Mouse (Mus musculus) ovary, postnatal 14 days (tissue): ENCODE data around the gene Prrc2b.

ENCODE experiments used
- DNase-seq: peaks from one replicate; pipeline ENCODE4 v3.0.0; 2022; ENCODE audit warnings: low spot score

Gene Prrc2b

GRCm38 (mm10) chr2:32150924-32151659 is at the start of gene Prrc2b:
Gene Prrc2b, plus strand, starts transcription at chr2:32151082.
- peak; percentile 52 for DNase-seq

GRCm38 (mm10) chr2:32102944-32103343 is 47.9 kb upstream of the Prrc2b start:
- no peak for DNase-seq

- DNase-seq: no peak
These were observed 47.3 kb upstream of the Prrc2b start for GRCm38 (mm10) chr2:32103557-32103956.

DNA sequence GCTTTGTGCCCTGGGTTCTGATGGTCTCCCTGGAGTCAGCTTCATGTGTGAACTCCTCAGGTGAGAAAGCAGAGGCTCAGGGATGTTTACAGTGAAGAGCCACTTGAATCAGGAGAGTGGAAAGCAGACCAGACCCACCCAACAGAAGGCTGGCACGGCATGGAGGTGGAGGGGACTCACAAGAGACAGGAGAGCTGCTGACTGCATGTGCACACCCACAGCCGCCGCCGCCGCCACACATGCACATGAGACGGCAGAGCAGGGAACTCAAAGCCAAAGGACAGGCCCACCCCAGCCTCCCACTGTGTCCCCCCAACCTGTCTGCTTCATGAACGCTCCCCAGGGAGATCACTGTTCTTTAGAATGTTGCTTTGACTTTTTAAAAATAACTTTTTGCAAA is 46.8 kb upstream of the Prrc2b start:
- DNase-seq: no peak

DNA sequence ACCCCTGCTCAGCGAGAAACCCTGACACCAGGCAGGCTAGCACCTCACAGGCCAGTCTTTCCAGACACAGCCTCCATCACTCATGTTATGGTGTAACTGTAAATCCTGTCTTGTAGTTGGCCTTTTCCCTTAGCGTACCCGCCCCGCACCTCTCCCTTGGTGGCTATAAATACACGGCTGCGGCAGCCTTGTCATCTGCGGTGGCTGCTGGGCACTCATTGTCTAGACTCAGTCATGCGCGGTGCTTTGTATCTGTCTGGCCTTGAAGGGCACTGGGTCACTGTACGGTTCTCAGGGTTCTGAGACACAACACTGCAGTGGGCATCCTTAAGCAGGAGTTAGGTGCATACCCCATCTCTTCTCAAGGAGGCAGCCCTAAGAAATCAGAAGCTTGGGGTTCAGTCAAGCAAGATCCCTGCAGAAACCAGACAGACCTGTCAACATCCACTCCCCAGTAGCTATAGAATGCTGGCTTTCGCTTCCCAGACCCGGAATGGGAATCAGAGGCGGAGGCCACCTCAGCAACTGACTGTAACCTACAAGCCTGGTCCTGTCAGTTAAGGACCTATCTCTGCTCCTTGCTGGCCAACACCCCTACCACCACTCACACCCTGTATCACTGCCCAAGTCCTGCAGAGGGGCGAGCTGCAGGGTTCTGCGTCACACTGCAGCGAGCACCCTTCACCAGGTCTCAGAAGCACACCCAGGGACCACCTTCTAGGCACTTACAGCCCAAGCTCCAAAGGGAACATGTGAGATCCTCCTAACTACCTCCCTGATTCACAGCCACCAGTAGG is 45.6 kb upstream of the Prrc2b start:
- DNase-seq: no peak

DNA sequence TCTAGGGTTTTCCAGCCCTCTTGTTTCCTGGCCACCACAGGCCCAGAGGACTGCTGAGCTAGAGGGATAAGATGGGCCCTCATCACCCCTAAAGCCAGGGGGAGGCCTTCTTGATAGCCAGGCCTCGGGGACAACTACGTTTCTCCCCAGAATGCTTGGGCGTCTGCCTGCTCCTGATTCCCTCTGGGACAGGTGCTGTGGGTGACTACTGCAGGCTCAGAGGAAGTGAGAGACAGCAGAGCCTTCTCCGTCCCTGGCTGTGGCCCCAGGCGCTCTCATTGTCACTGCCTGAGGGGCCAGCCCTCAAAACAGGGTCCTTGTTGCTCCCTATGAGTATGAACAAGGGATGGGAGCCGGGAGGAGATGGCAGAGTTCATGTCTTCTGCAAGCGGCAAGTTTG is 45.0 kb upstream of the Prrc2b start:
- DNase-seq: no peak

GRCm38 (mm10) chr2:32111268-32111667 is 39.6 kb upstream of the Prrc2b start:
- DNase-seq: no peak

DNA sequence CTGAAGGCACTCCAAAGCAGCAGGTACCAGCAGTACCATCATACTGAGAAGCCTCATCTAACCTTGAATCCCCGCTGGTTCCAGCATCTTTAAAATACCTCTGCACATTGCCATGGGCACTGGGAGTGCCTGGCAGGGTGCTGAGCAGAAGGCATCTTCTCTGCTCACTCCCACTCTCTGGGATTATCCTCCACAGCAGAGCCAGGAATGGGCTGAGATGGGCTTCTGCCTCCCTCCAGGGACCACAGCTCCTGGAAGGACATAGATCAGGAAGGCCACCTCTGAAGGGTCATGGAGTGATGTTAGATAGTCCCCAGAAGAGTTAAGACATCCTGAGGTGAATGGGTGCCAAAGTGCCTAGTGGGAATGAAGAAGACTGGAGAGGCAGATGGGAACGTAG is 38.3 kb upstream of the Prrc2b start:
- DNase-seq: no peak

DNA sequence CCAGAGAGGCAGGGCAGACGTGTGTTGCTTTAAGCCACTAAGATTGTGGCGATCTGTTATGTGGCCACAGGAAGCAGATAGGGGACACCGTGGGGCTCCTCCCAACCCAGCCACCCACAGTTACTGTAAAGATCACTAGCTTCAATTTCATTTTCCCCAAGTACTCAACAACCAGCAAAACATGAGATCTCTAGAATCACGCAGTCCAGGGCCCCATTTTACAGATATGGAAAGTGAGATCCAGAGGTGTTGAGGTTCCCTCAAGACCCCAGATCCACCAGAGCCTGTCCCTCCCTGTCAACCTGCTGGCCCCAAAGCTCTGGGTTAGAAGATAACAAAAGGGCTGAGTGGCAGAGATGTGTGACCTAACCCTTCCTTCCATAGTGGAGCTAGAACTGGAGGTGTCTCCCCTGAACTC is 35.0 kb upstream of the Prrc2b start:
- no peak for DNase-seq

- no peak for DNase-seq
These were observed 30.8 kb upstream of the Prrc2b start for GRCm38 (mm10) chr2:32119802-32120750.

DNA sequence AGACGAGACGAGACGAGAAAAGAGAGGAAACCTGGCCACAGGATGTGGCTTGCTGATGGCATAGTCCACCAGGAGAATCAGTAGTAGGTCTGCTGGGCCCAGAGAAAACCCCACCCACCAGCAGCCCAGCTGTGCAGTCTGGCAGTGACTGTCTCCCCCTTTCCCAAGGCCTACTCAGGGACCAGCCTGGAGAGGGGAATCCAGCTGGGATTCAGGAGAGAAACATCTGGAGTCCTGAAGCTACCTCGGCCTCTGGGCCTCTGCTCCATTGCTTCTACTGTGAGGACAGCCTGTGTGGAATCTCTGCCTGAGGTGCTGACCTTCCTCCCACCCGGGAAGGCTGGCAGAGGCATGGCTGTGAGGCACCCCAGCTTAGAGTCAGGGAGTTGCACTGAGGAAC is 29.7 kb upstream of the Prrc2b start:
- no peak for DNase-seq

DNA sequence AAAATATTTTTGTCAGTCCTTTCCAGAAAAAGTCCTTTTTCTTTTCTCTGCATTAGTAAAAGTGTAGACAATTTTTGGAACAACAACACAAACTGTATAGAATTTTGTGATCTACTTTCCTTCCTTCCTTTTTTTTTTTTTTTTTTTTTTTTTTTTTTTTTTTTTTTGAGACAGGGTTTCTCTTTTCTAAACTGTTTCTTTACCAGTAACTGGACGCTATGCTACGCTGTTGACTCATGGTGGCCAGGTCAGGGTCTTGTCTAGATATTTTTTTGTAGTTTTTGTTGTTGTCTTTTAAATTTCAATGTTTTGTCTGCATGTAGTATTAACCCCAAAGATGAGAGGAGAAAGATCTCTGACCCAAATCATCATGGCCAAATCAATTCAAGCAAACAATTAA is 29.1 kb upstream of the Prrc2b start:
- no peak for DNase-seq

GRCm38 (mm10) chr2:32127653-32128535 is 23.0 kb upstream of the Prrc2b start:
- no peak for DNase-seq

GRCm38 (mm10) chr2:32128536-32128841 is 22.4 kb upstream of the Prrc2b start:
- DNase-seq: no peak

GRCm38 (mm10) chr2:32129383-32130074 is 21.4 kb upstream of the Prrc2b start:
- no peak for DNase-seq

DNA sequence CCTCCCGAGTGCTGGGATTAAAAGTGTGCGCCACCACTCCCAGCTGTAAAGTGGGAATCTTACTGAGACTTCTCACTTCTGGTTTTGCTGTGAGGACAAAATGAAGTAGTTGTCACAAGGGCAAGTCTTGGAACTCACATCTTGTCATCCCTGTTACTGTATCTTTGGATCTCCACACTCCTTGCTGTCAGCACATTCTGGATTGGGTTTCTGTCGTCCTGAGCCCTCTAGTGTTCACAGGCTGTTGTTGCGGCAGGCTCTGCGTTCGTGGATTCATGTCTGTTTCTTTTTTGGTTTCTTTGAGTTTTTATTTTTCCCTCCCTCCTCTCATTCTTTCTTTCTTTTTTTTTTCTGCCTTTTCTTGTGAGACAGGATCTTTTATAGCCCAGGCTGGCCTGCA is 20.4 kb upstream of the Prrc2b start:
- no peak for DNase-seq

DNA sequence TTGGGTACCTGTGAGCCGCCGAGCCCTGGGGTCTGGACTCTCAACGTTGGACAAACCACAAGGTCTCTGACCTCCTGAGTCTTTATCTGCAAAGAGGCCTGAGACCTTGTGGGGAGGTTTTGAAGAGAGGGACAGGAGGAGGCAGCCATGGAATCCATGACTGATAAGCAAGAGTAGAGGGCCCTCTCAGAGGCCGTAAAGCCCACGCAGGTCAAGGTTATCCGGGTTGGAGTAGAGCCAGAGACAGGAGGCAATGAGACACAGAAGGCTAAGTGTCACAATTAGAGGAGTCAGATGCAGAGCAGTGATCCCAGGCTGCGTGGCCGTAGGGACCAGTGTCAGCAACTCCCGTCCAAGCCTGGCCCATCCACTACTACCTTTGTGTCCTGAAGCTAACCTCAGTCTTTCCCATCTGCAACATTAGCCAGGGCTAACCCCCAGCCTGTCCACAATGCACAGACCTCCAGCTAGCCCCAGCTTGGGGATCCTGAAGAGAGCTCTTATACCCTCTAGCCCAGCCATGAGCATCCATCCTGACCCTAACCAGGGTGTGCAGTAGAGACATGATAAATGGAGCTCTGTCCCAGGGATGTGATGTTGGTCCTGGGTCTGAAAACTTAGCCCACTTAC is 19.6 kb upstream of the Prrc2b start:
- no peak for DNase-seq

DNA sequence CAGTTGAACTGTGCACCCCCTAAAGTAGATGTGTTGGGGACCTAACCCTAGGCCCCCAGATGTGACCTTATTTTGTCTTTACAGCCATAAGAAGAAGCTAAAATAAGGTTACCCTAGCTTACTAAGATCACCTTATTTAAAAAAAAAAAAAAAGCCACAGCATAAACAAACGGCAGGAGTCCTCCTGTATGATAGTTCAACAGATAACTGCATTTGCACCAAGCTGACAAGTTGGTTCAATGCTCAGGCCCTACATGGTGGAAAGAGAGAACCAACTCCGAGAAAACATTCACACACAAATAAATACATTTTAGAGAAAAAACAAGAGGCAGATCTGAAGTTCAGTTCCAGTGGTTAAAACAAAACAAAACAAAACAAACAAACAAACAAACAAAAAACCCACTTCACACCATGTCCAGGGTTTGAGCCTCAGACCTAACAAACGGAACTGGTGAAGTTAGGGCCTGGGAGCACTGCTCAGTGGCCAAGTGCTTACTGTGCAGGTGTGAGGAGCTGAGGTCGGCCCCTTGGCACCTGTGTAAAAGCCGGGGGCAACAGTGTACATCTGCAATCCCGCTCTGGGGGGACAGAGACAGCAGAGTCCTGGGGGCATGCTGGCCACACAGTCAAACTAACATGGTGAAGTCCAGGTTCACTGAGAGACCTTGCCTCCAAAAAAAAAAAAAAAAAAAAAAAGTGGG is 18.9 kb upstream of the Prrc2b start:
- no peak for DNase-seq

- peak; percentile 58 for DNase-seq
These were observed 18.3 kb upstream of the Prrc2b start for GRCm38 (mm10) chr2:32132567-32132992.

- peak; percentile 83 for DNase-seq
These were observed 16.8 kb upstream of the Prrc2b start for GRCm38 (mm10) chr2:32134039-32134438.
